Mouse (Mus musculus) megakaryocyte, adult 5-6 weeks (primary cell): ENCODE results near the gene Fchsd2. TPM values are rescaled to one million over a fixed set of nuclear protein-coding genes. Genes with fewer than 3 reads are reported as not detected.
A peak's percentile ranks its signal among the peaks of the same experiment; 100 is the strongest.

Experiments used
- ATAC-seq: 2 replicates; pipeline ENCODE4 v1.8.0; 2016; ENCODE audit warnings: mild to moderate bottlenecking, inconsistent platforms; ENCODE audit not compliant: poor library complexity, severe bottlenecking
- total RNA-seq, 2 experiments: library from RNA; stranded (forward) in 1 of 2; stranded (reverse) in 1 of 2; fragments of 153-499, 151-499 nt in 1 of 2; fragments of 221-1000, 200-1000 nt in 1 of 2; gene quantifications; 2 replicates each; pipeline versions ENCODE4 v1.2.3 to v1.2.4; 2015 to 2017

Fchsd2 gene
- total RNA-seq, 2 experiments from 2014 or later: 17.2 to 19.7 TPM

- no peak for ATAC-seq
Measured at GRCm38 (mm10) chr7:101071020-101071419, 21.6 kb upstream of the Fchsd2 start.

DNA sequence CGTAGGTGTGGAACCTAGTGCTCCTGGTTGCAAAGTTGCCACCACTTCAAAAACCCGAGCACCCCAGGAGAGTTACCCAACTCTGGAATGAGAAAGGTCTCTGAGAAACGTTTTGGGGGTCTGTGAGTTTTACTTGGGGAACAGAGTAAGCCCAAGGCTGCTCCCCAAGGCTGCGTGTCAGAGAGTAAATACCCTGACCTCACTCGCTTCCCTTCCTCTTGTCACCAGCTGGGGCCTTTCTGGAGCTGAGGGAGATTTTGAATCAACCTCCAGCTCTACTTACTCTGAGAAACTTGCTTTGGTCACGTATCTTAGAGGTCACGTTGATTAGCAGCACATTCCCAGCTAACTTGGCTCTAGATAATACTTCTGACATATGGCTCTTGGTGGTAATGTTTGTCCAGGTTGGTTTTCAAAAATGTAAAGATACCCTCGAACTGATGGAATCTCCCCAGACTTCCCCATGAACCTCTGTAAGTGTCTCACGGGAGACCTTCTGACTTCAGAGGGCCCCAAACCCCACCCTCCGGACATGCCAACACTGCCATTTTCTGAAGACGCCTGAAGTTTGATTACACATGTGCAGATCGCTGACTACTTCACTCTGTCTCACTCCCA lies 20.4 kb upstream of the Fchsd2 start:
- no peak for ATAC-seq

GRCm38 (mm10) chr7:101074170-101074767 lies 18.4 kb upstream of the Fchsd2 start:
- ATAC-seq: no peak

GRCm38 (mm10) chr7:101083562-101084166 lies 9.0 kb upstream of the Fchsd2 start:
- ATAC-seq: no peak

- ATAC-seq: no peak
Measured at GRCm38 (mm10) chr7:101084816-101085456, 7.7 kb upstream of the Fchsd2 start.

DNA sequence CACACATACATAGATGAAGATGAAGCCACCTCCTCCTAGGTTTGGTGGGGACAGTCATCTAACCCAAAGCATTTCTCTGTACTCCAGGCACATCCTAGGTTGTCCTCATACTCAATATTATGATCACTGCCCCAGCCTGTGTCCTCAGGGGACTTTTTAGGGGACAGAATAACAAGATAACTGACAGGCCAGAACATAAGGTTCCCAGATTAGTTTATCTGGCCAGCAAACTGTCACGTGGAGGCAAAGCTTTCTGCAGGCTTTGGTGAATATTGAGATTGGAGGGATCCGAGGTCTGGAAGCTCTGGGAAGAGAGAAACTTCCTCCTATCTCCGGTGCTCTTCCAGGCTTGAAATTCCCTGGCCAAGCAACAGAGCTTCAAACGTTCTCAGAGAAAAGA lies 6.9 kb upstream of the Fchsd2 start:
- no peak for ATAC-seq

- ATAC-seq: no peak
Measured at GRCm38 (mm10) chr7:101088687-101089086, 4.0 kb upstream of the Fchsd2 start.

DNA sequence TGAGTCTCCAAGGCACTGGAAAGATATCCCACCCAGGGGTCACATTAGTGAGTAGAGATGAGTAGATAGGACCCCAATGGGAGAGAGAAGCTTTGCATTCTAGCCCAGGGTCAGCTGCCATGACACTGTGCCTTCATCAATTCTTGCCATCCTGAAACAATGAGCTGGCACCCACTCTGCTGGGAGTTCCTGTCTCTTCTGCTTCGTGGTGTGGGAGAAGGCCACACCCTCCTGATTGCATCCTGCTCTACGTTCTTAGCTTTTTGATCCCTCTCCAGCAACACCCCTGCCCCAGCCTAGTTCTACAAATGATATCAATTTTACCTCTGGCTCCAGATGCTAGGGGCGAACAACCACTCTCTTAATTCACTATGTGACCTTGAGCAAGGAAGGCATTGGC lies 3.4 kb upstream of the Fchsd2 start:
- ATAC-seq: peak; percentile 39; the same call in 1 of the 2 replicates

- peak; percentile 68 for ATAC-seq
Measured at GRCm38 (mm10) chr7:101093231-101093630, 568 bp downstream of the Fchsd2 start.

- ATAC-seq: peak; percentile 13; the same call in 1 of the 2 replicates
Measured at GRCm38 (mm10) chr7:101094746-101095145, 2.1 kb downstream of the Fchsd2 start.

GRCm38 (mm10) chr7:101095560-101095959 lies 2.9 kb downstream of the Fchsd2 start:
- no peak for ATAC-seq

GRCm38 (mm10) chr7:101096576-101096975 lies 3.9 kb downstream of the Fchsd2 start:
- no peak for ATAC-seq

DNA sequence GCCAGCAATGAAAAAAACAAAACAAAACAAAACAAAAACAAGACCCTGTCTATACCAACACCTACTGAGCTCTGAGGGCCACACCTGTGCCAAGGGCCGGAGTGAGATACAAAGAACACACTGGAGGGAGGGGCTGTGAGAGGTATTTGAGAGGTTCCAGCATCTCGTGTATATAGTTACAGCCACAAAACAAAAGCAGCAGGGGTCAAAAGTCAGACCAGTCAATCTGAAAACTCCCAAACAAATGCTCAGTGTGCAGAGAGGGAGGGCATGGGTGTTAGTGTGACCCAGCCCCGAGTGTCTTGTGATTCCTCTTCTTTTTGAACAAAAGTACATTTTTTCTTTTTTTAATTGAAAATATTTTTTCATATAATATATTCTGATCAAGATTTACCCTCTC lies 4.4 kb downstream of the Fchsd2 start:
- ATAC-seq: no peak

GRCm38 (mm10) chr7:101099981-101100380 lies 7.3 kb downstream of the Fchsd2 start:
- ATAC-seq: no peak

GRCm38 (mm10) chr7:101101156-101101691 lies 8.6 kb downstream of the Fchsd2 start:
- no peak for ATAC-seq

DNA sequence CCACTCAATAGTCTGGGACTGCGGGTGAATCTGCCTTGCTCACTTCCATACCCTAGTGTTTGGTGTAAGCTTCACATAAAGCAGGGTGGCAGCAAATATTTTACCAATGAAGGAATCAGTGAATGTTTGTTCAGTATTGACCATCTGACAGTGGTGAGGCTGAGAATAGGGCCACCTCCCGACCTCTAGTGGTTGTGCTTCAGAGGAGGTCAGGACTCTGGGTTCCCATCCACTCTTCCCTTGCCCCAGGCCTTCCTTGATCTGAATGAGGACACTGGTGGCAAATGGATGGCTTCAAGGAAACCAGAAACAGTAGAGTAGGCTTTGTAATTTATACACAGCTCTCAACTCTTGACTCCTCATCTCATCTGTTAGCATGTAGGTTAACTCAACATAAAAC lies 14.0 kb downstream of the Fchsd2 start:
- no peak for ATAC-seq

DNA sequence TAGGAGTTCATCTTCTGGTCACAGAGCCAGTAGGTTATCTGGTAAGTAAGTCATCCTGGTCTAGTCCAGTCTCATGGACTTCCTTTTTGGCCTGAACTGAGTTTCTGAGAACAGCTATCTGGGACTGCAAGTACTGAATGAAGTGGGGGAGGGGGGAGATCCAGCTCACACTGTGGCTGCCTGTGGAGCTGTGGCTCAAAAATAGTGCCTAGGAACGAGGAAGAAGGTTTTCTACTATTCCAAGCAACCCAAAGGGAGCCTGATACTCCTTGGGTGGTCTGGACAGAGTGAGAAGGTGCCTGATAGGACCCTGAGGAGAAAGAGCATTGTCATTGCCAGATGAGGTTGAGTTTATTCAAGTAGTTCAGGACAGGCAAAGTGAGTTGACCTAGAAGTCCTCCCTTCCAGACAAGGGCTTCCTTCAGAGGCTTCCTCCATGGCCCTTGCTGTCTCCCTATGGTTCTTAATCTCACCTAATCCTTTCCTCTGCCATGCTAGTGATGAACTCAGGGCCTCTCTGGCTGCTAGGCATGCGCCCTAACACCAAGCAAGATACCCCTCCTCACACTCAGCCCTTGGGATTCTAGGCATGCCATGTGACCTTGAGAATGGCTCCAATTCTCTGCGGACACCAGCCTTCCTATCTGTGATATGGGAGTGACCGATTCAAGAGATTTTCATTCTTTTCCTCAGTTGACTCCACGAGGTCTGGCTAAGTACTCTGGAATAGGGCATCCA lies 14.6 kb downstream of the Fchsd2 start:
- ATAC-seq: no peak

DNA sequence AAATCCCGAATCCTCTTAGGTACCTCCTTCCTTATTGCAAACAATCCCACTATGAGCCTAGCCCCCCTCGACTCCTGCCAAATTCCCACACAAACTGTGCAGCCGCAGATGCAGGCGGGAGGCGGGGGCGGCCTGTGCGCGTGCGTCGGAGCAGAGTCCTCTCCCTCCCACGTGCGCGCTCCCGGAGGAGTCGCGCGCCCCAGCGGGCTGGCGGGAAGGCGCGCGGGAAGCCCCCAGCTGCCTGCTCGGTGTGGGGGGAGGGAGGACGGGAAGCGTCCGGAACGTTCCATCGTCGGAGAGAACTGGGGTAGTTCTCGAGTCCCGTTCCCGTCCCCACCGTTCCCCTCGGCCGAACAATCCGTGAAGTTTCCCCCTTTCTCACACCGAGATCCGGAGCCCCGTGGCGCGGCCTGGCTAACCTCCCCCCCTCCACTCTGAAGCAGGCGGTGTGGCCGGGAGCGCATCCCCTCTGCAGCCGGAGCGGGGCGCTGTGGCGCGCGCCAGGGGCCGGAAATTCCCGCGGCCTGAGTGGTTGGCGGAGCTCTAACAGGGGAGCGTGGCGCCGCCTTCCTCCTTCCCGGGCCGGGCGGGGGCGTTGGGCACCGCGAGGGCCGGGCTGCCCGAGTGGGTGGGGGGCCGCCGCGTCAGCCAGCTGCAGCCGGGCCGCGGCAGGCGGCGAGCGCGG lies 15.4 kb downstream of the Fchsd2 start:
- peak; percentile 96 for ATAC-seq

GRCm38 (mm10) chr7:101108653-101109005 lies 16.0 kb downstream of the Fchsd2 start:
- peak; percentile 59 for ATAC-seq
